Mouse (Mus musculus): Measurements from ENCODE around the gene Tigit.

The Tigit gene

GRCm38 (mm10) chr16:43618286-43618685, 45.7 kb downstream of the Tigit start:
- no peak for DNase-seq

GRCm38 (mm10) chr16:43617346-43617745, 46.6 kb downstream of the Tigit start:
- no peak for DNase-seq

DNA sequence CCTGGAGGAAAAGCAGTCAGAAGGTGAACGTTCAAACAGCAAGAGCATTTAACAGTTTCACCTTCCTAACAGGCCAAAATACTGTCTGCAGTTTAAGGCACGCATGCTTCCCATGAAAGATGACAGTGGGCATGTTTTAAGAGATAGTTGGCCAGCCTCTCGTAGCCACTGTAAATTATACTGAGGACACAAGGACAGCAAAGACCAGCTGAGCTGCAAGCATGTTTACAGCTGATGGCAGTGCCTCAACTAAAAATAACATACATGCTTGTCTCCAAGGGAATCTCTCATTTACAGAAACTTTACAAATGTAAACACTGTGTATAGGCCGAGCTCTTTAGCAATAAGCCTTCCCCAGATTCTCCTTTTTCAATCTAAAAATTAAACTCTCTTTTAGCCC, 47.6 kb downstream of the Tigit start:
- DNase-seq: no peak

- no peak for DNase-seq
Measured at GRCm38 (mm10) chr16:43610375-43610774, 53.6 kb downstream of the Tigit start.

- DNase-seq: no peak
Measured at GRCm38 (mm10) chr16:43608066-43608465, 55.9 kb downstream of the Tigit start.

GRCm38 (mm10) chr16:43607086-43607485, 56.9 kb downstream of the Tigit start:
- DNase-seq: no peak

- no peak for DNase-seq
Measured at GRCm38 (mm10) chr16:43604399-43605013, 59.4 kb downstream of the Tigit start.

DNA sequence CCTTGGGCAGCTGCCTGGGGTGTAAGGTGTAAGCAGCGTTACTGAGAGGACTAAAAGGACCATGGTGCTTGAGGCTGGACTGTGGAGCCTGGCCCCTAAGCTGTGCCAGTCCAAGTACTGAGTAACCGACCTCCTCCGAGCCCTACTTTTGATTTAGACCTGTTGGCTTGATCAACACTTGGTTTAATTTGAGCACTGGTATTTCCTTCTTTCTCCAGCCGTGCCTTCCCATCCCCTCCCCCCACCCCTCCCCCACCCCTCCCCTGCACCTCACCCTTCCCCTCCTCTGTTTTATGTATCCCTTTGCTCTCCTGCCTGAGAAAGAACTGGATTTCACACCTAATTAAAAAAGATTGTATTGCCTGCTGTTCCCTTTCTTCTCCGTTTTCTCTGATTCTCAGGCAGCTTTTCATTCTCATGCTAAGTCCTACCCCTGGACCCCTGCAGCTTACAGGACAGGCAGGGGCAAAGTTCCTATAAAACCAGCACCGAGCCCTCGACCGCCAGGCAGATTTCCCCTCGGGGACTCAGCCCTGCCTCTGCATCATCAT, 60.3 kb downstream of the Tigit start:
- no peak for DNase-seq

- DNase-seq: no peak
Measured at GRCm38 (mm10) chr16:43602573-43602972, 61.4 kb downstream of the Tigit start.

GRCm38 (mm10) chr16:43599707-43600106, 64.2 kb downstream of the Tigit start:
- DNase-seq: no peak
